Mouse (Mus musculus) MEL (cell line): ENCODE results near the gene Morc2a.

Experiments used
- CHD2 ChIP-seq: IDR thresholded peaks from 2 replicates; pipeline ENCODE4 v1.6.1; 2011; ENCODE audit warnings: low read length, improper control_type of control experiment
- CTCF ChIP-seq, 3 experiments: IDR thresholded peaks in 2 of 3; conservative IDR thresholded peaks in 1 of 3; 2 replicates each; pipeline ENCODE4 v1.5.1; 2011 to 2012; ENCODE audit warnings: low read length in 3 of 3, low read depth in 2 of 3, mild to moderate bottlenecking in 2 of 3, improper control_type of control experiment in 1 of 3, inconsistent platforms in 1 of 3, mixed read lengths in 1 of 3, moderate library complexity in 1 of 3; ENCODE audit not compliant: control insufficient read depth in 1 of 3, insufficient read depth in 1 of 3, poor library complexity in 1 of 3, severe bottlenecking in 1 of 3
- EP300 ChIP-seq, 2 experiments: IDR thresholded peaks; 2 replicates each; pipeline ENCODE4 v1.6.1; 2011; ENCODE audit warnings: improper control_type of control experiment in 2 of 2, low read length in 2 of 2, low read depth in 1 of 2, mild to moderate bottlenecking in 1 of 2
- GATA1 ChIP-seq: IDR thresholded peaks from 2 replicates; pipeline ENCODE4 v1.6.1; 2011; ENCODE audit warnings: low read depth, low read length, improper control_type of control experiment
- KAT2A ChIP-seq: conservative IDR thresholded peaks from 2 replicates; pipeline ENCODE4 v1.6.1; 2012; ENCODE audit warnings: low read depth, low read length, improper control_type of control experiment, inconsistent platforms
- POLR2A ChIP-seq, 2 experiments: IDR thresholded peaks; 2 replicates each; pipeline ENCODE4 v1.6.1; 2011 to 2012; ENCODE audit warnings: low read length in 2 of 2, mild to moderate bottlenecking in 2 of 2, control low read depth in 1 of 2, improper control_type of control experiment in 1 of 2, low read depth in 1 of 2, moderate library complexity in 1 of 2; ENCODE audit not compliant: control insufficient read depth in 1 of 2, insufficient read depth in 1 of 2, poor library complexity in 1 of 2
- USF2 ChIP-seq, 2 experiments: IDR thresholded peaks; 2 replicates each; pipeline ENCODE4 v1.6.1; 2011 to 2012; ENCODE audit warnings: improper control_type of control experiment in 2 of 2, low read length in 2 of 2, borderline replicate concordance in 1 of 2, inconsistent platforms in 1 of 2, low read depth in 1 of 2, mild to moderate bottlenecking in 1 of 2; ENCODE audit not compliant: insufficient read depth in 1 of 2
- ZC3H11A ChIP-seq: IDR thresholded peaks from 2 replicates; pipeline ENCODE4 v1.6.1; 2012; ENCODE audit warnings: low read depth, mild to moderate bottlenecking, inconsistent platforms, low read length, improper control_type of control experiment
- ZNF384 ChIP-seq: IDR thresholded peaks from 2 replicates; pipeline ENCODE4 v1.6.1; 2012; ENCODE audit warnings: low read depth, mild to moderate bottlenecking, inconsistent platforms, low read length, improper control_type of control experiment

GRCm38 (mm10) chr11:3733933-3734636 lies 85.1 kb downstream of the Morc2a start:
- no peak for TF ChIP-seq EP300 (IDR thresholded peaks at IDR 0.05; ENCODE audit: low read depth in 1 of 2, low read length in 2 of 2)
- TF ChIP-seq USF2 (IDR thresholded peaks at IDR 0.05; ENCODE audit: borderline replicate concordance in 1 of 2, insufficient read depth in 1 of 2, low read depth in 1 of 2, low read length in 2 of 2), result no peak
- no peak for TF ChIP-seq ZC3H11A
- no peak for TF ChIP-seq CTCF (IDR thresholded peaks at IDR 0.05 in 2 of 3, conservative IDR thresholded peaks at IDR 0.05 in 1 of 3; ENCODE audit: control insufficient read depth in 1 of 3, insufficient read depth in 1 of 3, low read depth in 2 of 3, low read length in 3 of 3, poor library complexity in 1 of 3, severe bottlenecking in 1 of 3)
- no peak for TF ChIP-seq POLR2A (IDR thresholded peaks at IDR 0.05; ENCODE audit: control insufficient read depth in 1 of 2, insufficient read depth in 1 of 2, low read depth in 1 of 2, low read length in 2 of 2, poor library complexity in 1 of 2)
- TF ChIP-seq CHD2, result no peak
- TF ChIP-seq KAT2A, result no peak
- TF ChIP-seq ZNF384, result no peak
- no peak for TF ChIP-seq GATA1
